Mouse (Mus musculus) brain, embryonic 14.5 days (tissue): ENCODE results near the gene Glyr1. TPM values are rescaled to one million over a fixed set of nuclear protein-coding genes. Genes with fewer than 3 reads are reported as not detected.

Experiments
- DNase-seq: peaks from one replicate; pipeline ENCODE4 v3.0.0-alpha.2; 2011; ENCODE audit warnings: low read depth
- CTCF ChIP-seq: fragments of 200-500 bp; IDR thresholded peaks from 2 replicates; pipeline ENCODE4 v1.5.1; 2012; ENCODE audit warnings: inconsistent platforms, mild to moderate bottlenecking, moderate library complexity, borderline replicate concordance; ENCODE audit not compliant: insufficient read depth, insufficient read length; ENCODE audit errors: extremely low read depth
- POLR2A ChIP-seq: fragments of 200-500 bp; IDR thresholded peaks from 2 replicates; pipeline ENCODE4 v1.6.1; 2012; ENCODE audit warnings: mild to moderate bottlenecking, inconsistent platforms, borderline replicate concordance; ENCODE audit not compliant: poor library complexity, insufficient read depth, insufficient read length, severe bottlenecking; ENCODE audit errors: extremely low read depth
- polyA plus RNA-seq: library from polyadenylated mRNA; depleted of rRNA; stranded (reverse); fragments of >200 nt; gene quantifications from 2 replicates; pipeline ENCODE4 v1.2.3, GENCODE M21; 2012

The Glyr1 gene
- polyA plus RNA-seq, 1 experiment = 169 TPM

- DNase-seq = no peak
- no peak for TF ChIP-seq POLR2A
- no peak for TF ChIP-seq CTCF
Observed at GRCm38 (mm10) chr16:5035591-5035990, 14.1 kb downstream of the Glyr1 start.

GRCm38 (mm10) chr16:5029847-5030246, 19.8 kb downstream of the Glyr1 start:
- DNase-seq = no peak
- no peak for TF ChIP-seq POLR2A
- TF ChIP-seq CTCF = no peak

- TF ChIP-seq CTCF = no peak
- no peak for TF ChIP-seq POLR2A
- DNase-seq = no peak
Observed at GRCm38 (mm10) chr16:5024021-5024420, 25.6 kb downstream of the Glyr1 start.

GRCm38 (mm10) chr16:5014578-5014977, 35.1 kb downstream of the Glyr1 start:
- DNase-seq = no peak
- TF ChIP-seq POLR2A = no peak
- no peak for TF ChIP-seq CTCF

- DNase-seq = peak; percentile 100
- TF ChIP-seq POLR2A (peak; percentile 62), CTCF (peak; percentile 19; the same call in 1 of the 2 replicates)
Observed at GRCm38 (mm10) chr16:5013054-5013838, 36.4 kb downstream of the Glyr1 start, which contains the start of gene Rogdi. Gene Rogdi, minus strand, starts transcription at chr16:5013553.

GRCm38 (mm10) chr16:5012036-5013005, 37.3 kb downstream of the Glyr1 start:
- TF ChIP-seq POLR2A = no peak
- peak; percentile 7 for DNase-seq

GRCm38 (mm10) chr16:5011285-5011684, 38.4 kb downstream of the Glyr1 start:
- TF ChIP-seq POLR2A (no peak), CTCF (no peak)
- DNase-seq = no peak

- DNase-seq = peak; percentile 5
- no peak for TF ChIP-seq CTCF
- no peak for TF ChIP-seq POLR2A
Observed at GRCm38 (mm10) chr16:5010371-5010935, 39.2 kb downstream of the Glyr1 start.

GRCm38 (mm10) chr16:5008076-5008475, 41.6 kb downstream of the Glyr1 start:
- DNase-seq = no peak
- TF ChIP-seq POLR2A (no peak), CTCF (no peak)

GRCm38 (mm10) chr16:5007492-5007891, 42.2 kb downstream of the Glyr1 start:
- DNase-seq = no peak
- no peak for TF ChIP-seq POLR2A
- TF ChIP-seq CTCF = no peak

- no peak for DNase-seq
- TF ChIP-seq POLR2A = no peak
- TF ChIP-seq CTCF = no peak
Observed at GRCm38 (mm10) chr16:5007067-5007466, 42.6 kb downstream of the Glyr1 start, which contains the start of gene Smim22. Gene Smim22, plus strand, starts transcription at chr16:5007288.

- TF ChIP-seq POLR2A (no peak), CTCF (no peak)
- DNase-seq = no peak
Observed at GRCm38 (mm10) chr16:5000611-5001010, 49.1 kb downstream of the Glyr1 start.
